Mouse (Mus musculus) small intestine, adult 2 months (tissue): ENCODE results near the gene 6430628N08Rik.

Experiments used
- CTCF ChIP-seq: fragments of 200-500 bp; IDR thresholded peaks from 2 replicates; pipeline ENCODE4 v1.5.1; 2012; ENCODE audit warnings: low read depth, mild to moderate bottlenecking, control low read depth, inconsistent platforms, low read length, moderate library complexity, mixed read lengths; ENCODE audit not compliant: insufficient replicate concordance, insufficient read length; ENCODE audit errors: extremely low read depth
- POLR2A ChIP-seq: fragments of 200-500 bp; IDR thresholded peaks from 2 replicates; pipeline ENCODE4 v1.6.1; 2012; ENCODE audit warnings: low read depth, mild to moderate bottlenecking, control low read depth, inconsistent platforms, low read length, moderate library complexity

GRCm38 (mm10) chr4:115905701-115906100 is 15.2 kb downstream of the 6430628N08Rik start:
- TF ChIP-seq CTCF (no peak), POLR2A (no peak)
